Mouse (Mus musculus) spleen, postnatal 36 days (tissue): ENCODE results near the gene Dus3l.

Experiments
- DNase-seq, 2 experiments: peaks; one replicate each; pipeline ENCODE4 v3.0.0; 2022; ENCODE audit warnings: low spot score in 2 of 2, mixed read lengths in 1 of 2

Dus3l gene

DNA sequence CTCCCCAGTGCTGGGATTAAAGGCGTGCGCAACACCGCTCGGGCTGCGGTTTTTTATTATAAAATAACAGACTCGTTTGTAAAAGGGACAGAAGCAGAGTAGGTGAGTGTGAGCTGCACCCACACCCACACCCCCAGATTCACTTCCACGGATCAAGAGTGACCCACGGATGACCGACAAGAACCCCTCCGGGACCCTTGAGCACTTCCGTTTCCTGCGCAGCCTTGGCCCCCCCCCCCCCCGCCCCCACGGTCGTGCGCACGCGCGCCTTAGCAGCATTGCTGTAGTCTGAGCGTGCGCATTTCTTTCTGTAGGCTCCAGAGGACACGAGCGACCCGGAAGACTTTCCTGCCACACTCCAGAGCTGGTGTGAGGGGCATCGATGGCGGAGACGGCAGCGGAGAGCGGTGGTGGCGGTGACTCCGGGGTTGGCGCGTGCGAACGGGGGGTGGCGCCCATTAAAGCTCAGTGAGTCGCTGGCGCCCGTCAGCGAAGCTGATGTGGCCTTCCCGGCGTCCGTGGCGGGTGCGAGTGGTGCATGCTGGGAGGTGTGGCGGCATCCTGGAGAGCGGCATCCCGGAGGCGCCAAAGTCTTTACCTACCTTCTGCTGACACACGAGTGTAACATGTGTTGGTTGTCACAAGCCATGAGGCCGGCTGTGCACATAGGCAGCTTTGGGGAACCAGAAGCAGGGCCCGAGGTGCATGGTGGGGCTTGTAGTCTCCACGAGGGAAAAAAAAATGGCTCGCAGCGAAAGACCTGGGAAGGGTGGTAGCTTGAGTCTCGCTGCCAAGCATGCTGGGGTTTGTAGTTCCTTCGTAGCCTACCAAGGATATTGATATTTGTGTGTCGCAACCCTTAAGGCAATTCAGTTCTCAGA is at the start of gene Dus3l:
TSS of gene Dus3l (plus strand) at position 284 of the 881 bp plus-strand sequence.
- DNase-seq, result peak; percentile 86 to 90

DNA sequence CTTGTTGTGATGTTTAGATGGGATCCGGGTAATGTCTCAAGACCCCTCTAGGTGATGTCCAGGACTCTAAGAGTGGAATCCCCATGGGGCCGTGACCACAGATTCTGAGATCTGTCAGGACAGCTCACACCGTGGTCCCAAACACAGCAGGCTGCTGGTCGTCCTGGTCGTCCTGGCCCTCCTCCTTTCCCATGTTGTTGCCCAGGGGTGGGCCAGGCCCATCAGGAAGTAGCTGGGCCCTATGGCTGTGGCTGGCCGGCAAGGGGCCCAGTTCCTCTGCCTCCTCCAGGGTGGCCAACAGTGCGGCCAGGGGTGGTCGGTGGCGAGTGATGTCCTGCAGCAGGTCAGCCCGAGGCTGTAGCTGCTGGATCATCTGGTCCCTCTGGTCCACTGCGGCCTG is 49.2 kb upstream of the Dus3l start:
- no peak for DNase-seq

DNA sequence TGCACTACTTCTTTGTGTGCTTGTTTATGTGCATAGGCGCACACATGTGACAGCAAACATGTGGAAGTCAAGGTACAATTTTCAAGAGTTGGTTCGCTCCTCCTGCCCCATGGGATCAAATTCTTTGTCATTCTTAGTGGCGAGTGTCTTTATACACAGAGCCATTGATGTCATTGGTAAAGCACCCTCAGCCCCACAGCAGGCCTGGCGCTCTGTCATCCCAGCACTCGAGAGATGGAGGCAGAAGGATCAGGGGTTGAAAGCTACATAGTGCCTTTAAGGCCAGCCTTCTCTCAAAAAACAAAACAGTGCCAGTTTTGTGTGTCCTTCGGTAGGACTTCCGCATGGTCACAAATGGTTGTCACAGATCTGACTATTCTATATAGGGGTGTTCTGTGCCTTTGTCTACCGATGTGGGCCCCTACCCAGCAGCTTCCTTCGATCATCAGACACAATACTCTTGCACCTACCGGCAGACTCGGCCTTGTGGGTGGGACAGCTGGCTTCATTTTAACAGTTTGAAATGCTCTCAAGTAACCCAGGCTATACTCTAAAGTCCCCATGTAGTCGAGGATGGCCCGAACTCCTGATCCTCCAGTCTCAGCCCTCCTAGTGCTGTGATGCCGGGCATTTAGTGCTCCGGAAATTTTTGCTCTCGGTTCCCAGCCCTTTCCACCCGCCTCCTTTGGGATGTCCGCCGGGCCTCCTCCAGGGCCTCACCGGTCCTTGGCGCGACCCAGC is 48.5 kb upstream of the Dus3l start:
- DNase-seq, result no peak

DNA sequence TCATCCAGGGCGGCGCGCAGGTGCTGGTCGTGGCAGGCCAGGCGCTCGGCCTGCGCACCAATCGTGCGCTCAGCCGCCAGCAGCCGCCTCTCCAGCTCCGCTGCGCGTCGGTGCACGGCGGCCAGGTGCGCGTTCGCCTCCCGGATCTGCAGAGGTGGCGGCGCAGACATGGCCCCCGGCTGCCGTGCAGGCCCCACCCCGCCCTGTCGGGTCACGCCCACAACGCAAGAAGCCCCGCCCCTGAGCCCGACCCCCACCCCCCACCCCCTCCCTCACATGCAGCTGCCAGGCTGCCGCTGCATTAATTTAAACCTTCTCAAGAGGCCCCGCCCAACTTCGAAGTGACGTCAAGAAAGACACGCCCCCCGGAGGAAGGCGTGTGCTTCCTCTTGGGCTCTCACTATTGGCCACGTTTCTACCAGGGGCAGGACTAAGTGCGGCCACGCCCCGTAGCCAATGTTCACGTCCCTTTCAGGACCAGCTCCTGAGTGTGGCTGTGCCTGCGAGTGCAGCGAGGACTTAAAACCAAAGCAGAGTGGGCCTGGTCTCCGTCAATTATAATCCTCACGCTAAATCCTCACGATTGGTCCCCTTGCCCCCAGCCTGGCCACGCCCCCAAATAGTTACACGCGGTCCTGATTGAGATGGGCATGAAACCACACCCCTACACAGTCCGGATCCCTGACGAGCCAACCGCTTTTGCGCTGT is 47.7 kb upstream of the Dus3l start:
- DNase-seq, result peak; percentile 96 to 99

DNA sequence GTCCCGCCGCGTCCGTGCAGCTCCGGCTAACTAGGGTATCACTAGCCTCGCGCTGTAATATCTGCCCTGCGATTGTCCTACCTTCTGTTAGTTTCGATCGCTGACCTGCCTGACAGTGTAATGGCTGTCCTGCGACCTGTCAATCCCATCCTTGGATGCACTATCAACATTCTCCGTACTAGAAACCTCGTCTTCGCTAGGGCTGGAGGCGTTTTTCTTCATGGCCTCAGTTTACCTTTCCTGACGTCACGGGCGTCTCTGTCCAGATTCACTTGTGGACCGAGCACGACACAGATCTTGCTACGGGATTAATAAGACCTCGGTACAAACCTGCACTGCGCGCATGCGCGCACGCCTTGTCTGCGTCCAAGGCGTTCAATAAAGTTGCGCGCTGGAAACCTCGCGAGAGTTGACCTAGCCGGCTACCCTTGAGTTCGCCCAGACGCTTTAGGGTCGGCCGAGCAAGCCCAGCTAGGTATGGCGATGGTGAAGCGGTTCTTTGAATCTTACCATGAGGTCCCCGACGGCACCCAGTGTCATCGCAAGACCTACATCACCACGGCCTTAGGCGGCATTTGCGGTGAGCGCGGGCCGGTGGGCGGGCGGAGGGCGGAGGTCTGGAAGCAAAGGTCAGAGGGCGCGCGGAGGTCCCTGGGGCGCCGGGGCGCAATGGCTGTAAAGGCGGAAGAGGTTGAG is 47.0 kb upstream of the Dus3l start, which contains the start of the genes Ndufa11 and Vmac:
TSS of gene Ndufa11 (plus strand) at position 405 of the 696 bp plus-strand sequence.
TSS of gene Vmac (minus strand) at position 660 of the 696 bp plus-strand sequence.
- DNase-seq, result peak; percentile 87 to 92

DNA sequence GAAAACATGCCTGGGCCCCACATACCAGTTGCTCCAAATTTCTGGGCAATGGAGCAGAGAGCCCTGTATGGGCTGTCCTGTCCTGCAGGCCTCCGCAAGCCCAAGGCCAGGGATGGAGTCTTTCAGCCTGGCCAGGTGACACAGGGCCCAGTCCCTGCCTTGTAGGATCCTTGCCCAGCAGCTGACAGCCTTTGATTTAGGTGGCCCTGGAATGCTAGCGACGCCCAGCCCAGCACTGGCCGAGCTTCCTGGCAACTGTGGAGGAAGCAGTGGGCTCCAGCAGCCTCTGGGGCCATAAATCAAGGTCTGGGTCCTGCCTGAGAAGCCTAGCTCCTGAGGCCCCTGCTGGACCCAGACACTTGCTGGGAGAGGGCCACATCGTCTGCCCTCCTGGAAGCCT is 42.1 kb upstream of the Dus3l start:
- DNase-seq, result no peak

DNA sequence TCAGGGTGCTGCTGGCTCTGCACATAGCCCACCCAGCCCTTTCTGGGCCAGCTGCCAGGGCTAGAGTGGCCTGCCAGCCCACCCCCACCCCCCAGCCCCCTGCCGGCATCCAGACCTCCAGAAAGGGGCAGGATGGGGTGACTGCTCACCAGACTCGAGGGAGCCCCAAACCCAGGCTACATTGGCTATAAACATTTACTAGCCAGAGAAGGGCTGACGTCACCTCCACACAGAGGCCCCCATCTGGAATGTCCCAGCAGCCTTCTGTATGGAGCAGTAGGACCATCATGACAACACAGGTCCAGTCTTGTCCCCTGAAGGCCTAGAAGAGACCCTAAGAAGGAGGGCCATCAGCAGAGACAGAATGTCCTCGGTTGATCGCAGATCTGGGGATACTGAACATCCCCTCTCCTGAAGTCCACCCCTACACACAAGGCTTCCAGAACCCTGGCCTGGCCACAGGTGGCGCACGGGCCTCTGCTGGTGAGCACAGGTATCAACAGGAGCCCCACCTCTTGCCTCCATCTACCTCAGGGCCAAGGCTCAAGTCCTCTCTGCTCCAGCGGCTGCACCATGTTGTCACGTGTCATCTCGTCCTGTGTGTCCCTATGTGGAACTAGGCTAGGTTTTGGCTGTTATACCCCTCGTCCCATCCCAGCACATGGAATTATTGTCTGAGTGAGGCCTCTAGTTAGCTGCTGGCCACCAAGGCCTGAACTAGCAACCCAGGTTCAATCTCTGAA is 41.0 kb upstream of the Dus3l start:
- no peak for DNase-seq

DNA sequence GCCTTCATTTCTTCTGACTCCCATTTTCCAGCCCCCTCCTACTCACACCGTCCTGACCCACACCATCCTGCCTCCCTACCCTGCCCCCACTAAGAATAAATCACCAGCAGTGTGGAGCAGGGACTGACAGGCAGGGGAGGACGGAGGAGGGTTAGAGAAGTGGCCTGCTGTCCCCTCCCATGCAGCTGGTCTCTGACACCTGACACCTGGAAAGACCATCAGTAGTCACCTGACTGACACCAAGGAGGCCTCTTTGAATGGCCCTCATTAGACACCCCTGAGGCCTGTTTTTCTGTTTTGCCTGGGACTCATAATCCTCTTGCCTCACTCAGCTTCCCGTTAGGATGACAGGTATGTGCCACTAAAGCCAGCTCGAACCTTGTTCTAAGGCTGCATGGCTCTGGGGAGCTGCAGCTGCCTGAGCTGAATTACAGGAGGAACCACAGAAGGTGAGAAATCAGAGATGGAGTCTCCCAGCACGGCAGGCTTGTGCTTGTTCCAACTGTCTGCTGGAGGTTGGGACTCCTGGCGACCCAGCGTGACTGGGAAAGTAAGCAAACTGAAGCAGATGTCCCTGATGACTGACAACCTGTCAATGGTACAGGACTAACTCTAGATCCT is 37.4 kb upstream of the Dus3l start:
- DNase-seq, result no peak

DNA sequence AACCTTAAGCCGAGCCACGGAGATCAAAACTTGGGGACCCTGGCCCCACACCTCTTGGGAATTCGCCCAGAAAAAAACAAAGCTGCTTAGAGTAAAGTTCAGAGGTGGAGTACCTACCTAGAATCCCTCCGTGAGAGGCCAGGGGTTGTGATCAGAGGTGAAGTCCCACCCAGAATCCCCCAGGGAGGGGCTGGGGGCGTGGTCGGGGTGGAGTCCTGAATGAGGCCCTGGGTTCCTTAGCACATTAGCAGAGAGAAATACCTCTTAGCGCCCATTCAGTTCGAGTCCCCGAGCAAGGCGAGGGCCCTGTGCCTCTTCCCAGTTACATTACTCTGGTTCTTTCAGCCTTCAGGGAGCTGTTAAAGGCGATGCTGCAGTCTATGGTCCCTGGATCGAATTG is 36.9 kb upstream of the Dus3l start:
- no peak for DNase-seq

DNA sequence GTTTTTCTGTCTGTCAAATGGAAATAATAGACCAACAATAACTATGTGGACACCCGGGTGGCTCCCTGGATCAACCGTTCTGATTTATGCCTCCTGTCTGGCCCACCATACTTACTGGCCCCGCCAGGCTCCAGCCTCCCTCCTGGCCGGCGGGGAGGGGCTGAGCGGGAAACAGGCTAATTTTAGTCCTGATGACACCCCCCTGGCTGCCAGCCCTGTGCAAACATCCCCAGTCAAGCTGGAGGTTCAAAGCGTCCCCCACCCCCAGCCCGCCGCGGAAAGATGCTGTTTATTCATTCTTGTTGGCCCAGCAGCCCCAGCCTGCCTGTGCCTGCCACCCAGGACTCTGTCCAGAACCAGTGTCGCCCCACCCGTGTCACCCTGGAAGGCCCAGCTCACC is 36.4 kb upstream of the Dus3l start:
- DNase-seq, result no peak

DNA sequence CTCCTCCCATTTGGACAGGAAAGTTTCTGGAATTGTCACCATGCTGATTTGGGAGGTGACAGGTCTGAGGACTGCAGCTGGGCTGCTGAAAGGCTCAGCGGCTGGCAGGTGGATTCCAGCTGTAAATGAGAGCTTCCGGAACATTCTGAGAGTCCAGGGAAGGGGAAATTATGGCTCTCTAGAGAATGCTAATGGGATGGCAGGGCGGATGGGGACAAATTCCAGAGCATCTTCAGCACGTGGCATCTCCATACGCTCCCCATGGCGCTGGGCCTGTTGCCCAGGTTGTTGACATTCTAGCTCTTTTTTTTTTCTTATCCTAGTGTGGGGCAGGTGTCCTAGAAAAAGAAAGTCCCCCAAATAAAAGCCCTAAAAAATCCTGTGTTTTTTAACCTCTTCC is 35.4 kb upstream of the Dus3l start:
- no peak for DNase-seq

DNA sequence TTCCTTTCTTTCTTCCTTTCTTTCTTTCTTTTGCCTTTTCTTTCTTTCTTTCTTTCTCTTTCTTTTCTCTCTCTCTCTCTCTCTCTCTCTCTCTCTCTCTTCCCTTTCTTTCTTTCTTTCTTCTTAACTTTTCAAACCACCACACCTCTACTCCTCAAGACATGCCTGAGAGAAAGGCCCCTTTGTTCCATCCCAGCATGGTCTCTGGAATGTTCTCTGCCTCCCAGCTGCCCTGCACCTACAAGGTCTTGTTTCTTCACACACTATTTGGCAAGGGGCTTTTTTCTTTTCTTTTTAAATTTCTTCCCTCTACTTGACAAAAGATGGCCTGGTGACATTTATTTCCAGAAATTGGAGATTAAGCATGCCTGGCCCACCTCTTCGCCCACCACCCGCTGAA is 34.9 kb upstream of the Dus3l start:
- DNase-seq, result no peak

DNA sequence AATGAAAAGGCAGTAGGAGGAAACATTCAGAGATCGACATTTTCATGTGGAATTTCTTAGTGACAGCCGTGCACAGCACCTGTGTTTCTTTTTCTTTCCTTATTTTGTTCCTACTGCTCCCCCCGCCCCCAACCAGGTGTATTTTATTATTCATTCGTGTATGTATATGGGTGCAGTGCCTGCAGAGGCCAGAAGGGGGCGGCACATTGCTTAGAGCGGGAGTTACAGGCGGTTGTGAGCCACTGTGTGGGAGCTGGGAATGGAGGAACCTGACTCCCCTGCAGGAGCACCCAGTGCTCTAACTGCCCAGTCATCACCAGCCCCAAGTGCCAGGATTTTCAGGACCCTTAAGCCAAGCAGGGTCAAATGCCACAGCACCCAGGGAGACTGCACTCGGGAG is 28.0 kb upstream of the Dus3l start:
- DNase-seq, result no peak

DNA sequence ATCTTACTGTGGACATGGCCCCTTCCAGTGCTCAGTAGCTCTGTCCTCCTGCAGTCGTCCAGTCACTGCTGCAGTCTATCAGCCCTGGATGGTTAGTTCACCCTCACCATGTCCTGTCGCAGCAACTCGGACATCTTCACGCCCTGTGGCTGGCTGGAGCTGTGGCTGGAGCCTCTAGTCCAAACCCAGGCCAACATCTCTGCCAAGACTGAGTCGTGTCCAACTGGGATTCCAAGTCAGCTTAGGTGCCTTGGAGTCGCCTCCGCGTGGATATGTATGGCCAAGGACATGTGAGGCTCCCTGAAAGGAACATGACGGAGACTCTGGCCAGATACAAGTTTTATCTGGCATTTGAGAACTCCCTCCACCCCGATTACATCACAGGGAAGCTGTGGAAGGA is 26.3 kb upstream of the Dus3l start:
- DNase-seq, result no peak

DNA sequence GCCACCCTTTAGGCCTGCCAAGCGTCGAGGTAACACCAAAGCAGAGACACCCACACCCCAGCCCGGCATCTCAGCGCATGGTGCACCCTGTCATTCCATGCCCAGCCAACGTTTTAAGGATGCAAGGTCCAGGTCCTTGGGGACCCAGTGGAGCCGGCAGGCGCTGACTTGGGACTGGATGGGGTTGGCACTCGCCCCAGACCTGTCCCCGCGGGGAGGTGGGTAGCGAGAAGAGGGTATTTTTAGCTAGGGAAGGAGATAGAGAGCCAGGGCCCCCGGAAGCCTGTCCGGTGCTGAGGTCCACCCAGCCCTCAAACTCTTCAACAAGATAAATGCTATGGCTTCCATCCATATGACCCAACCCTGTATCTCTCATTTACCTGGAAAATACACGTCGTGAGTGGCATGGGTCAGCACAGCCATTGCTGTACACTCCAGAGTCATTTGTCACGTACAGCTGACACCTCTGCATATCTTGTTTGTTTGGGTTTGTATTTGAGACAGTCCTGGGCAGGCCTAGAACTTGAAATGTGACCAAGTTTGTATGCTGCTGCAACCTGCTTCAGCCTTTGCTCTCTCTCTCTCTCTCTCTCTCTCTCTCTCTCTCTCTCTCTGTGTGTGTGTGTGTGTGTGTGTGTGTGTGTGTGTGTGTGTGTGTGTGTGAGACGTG is 24.3 kb upstream of the Dus3l start:
- no peak for DNase-seq

DNA sequence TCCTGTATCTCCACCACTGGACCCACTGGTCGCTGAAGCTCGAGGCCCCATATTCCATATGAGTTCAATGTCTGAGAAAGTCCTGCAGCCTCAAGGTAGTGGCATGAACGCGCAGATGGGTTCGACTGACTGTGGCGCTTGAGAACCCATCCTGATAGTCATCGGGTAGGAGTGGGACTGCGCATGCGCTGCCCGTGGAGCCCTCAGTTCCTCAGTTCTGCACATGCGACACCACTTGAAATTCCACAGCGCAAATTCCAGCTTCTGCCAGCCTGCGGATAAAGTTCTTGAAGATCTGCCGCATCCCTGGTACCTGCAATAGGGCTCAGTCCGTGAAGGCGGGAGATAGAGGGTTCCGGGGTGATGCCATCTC is 23.8 kb upstream of the Dus3l start:
- no peak for DNase-seq

DNA sequence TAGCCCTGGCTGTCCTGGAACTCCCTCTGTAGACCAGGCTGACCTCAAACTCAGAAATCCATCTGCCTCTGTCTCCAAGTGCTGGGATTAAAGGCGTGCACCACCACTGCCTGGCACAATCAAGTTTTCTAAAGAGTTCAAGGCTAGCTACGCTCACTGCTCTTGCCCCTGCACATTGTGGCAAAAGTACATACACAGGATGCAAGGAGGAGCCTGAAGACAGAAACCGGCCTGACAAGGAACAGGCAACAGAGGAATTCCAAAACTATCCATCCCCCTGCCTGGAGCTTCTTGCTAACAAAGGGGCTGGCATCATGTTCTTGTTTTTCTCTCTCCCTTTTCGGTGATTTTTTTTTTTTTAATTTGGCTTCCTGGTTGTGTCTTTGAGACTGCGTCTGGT is 20.4 kb upstream of the Dus3l start:
- DNase-seq, result no peak

DNA sequence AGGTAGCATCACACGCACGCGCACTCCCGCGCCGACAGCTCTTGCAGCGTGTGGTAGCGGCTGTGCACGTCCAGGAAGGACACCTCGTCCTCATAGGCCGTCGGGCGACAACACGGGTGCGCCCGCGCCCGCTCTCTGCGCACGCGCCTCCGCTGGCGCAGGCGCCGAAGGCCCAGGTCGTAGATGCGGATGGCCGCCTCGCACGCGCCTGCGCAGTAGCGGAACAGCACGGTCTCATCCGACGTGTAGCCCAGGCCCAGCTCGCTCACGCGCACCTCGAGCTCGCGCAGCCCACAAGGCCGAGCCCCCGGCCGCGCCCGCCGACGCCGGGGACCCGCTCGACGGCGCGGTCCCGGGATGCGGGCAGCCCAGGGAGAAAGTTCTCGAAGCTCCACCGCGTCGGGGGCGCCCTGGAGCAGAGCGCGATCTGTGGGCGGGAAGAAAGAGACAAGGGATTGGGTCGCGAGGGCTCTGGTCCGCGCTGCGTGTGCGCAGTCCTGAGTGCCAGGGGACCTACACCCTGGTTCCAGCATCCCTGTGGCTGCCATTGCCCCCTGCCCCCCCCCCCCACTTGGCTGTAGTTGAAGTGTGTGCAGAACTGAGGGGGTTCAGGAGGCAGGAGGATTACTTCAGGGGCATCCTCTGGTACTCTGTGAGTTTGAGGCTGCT is 13.0 kb upstream of the Dus3l start:
- no peak for DNase-seq

DNA sequence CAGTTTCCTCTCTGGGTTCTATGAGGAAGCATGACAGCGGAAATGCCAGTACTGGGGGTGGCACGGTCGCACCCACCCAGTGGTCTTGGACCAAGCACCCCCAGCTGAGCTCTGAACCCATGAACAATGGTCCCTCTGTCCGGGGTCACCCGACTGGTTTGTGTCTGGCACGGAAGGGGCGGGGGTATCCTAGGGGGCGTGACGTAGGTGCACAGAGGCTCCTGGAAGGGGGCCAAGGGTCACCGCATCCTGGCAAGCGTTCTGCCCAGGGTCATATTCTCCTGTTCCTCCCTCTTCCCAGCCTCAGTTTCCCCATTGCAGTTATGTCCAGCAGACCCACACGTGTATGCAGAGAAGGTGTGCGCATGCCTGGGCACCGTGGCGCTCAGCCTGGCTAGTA is 11.1 kb upstream of the Dus3l start:
- no peak for DNase-seq
